Mouse (Mus musculus) embryo, embryonic 10 days (tissue): ENCODE measurements around the gene Aco2.

ENCODE experiments used
- DNase-seq: peaks from one replicate; pipeline ENCODE4 v3.0.0-alpha.2; 2015; ENCODE audit warnings: low spot score

Gene Aco2

GRCm38 (mm10) chr15:81845724-81846123 is 26.4 kb upstream of the Aco2 start:
- DNase-seq = no peak

GRCm38 (mm10) chr15:81846755-81847154 is 25.4 kb upstream of the Aco2 start:
- no peak for DNase-seq

GRCm38 (mm10) chr15:81847161-81847560 is 24.9 kb upstream of the Aco2 start:
- no peak for DNase-seq

GRCm38 (mm10) chr15:81847861-81848260 is 24.2 kb upstream of the Aco2 start:
- DNase-seq = no peak

- DNase-seq = peak; percentile 68
Measured at GRCm38 (mm10) chr15:81848301-81848700, 23.8 kb upstream of the Aco2 start.

GRCm38 (mm10) chr15:81849104-81849503 is 23.0 kb upstream of the Aco2 start:
- DNase-seq = no peak

GRCm38 (mm10) chr15:81850718-81851117 is 21.4 kb upstream of the Aco2 start:
- no peak for DNase-seq

- DNase-seq = no peak
Measured at GRCm38 (mm10) chr15:81851375-81851774, 20.7 kb upstream of the Aco2 start.

- DNase-seq = no peak
Measured at GRCm38 (mm10) chr15:81852411-81853000, 19.6 kb upstream of the Aco2 start.

GRCm38 (mm10) chr15:81853081-81853480 is 19.0 kb upstream of the Aco2 start:
- no peak for DNase-seq

GRCm38 (mm10) chr15:81856030-81856790 is 15.9 kb upstream of the Aco2 start:
- DNase-seq = peak; percentile 97

- DNase-seq = peak; percentile 42
Measured at GRCm38 (mm10) chr15:81856938-81857723, 15.0 kb upstream of the Aco2 start.

GRCm38 (mm10) chr15:81857724-81858116 is 14.4 kb upstream of the Aco2 start:
- DNase-seq = peak; percentile 63

- DNase-seq = peak; percentile 94
Measured at GRCm38 (mm10) chr15:81858138-81858516, 14.0 kb upstream of the Aco2 start.

- peak; percentile 56 for DNase-seq
Measured at GRCm38 (mm10) chr15:81858517-81859329, 13.4 kb upstream of the Aco2 start, which contains the start of gene Tob2. TSS of gene Tob2 (minus strand) at chr15:81858796.

- DNase-seq = peak; percentile 94
Measured at GRCm38 (mm10) chr15:81859330-81860255, 12.5 kb upstream of the Aco2 start.

- DNase-seq = no peak
Measured at GRCm38 (mm10) chr15:81860471-81861135, 11.5 kb upstream of the Aco2 start.

GRCm38 (mm10) chr15:81864238-81864637 is 7.9 kb upstream of the Aco2 start:
- no peak for DNase-seq

- no peak for DNase-seq
Measured at GRCm38 (mm10) chr15:81869985-81870384, 2.1 kb upstream of the Aco2 start.

- peak; percentile 97 for DNase-seq
Measured at GRCm38 (mm10) chr15:81871604-81872261, 376 bp upstream of the Aco2 start, which contains the start of gene Phf5a. TSS of gene Phf5a (minus strand) at chr15:81871911.
